Mouse (Mus musculus) heart, adult 11 months (tissue): Measurements from ENCODE around the gene BC034090.
"Not testable (repeated sequence)": the region's sequence is repeated elsewhere in the genome, so short reads cannot be mapped to it uniquely, and the experiment has no call there.

Source experiments
- DNase-seq: peaks from one replicate; pipeline ENCODE4 v3.0.0; 2022

Gene BC034090

DNA sequence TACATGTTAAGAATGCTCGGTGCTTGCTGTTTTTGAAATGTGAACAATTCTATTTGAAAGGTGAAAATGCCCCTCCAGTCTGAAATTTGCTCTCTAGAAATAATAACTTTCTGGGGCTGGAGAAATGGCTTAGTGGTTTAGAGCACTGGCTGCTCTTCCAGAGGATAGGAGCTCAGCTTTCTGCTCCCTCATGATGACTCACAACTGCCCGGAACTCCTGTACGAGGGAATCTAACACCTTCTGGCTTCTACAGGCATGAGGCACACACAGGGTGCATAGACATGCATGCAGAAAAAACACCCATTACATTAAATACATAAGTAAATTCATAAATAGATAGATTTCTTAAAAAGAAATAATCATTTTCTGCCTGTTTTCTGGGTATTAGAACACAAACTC, 60.1 kb downstream of the BC034090 start:
- no peak for DNase-seq

DNA sequence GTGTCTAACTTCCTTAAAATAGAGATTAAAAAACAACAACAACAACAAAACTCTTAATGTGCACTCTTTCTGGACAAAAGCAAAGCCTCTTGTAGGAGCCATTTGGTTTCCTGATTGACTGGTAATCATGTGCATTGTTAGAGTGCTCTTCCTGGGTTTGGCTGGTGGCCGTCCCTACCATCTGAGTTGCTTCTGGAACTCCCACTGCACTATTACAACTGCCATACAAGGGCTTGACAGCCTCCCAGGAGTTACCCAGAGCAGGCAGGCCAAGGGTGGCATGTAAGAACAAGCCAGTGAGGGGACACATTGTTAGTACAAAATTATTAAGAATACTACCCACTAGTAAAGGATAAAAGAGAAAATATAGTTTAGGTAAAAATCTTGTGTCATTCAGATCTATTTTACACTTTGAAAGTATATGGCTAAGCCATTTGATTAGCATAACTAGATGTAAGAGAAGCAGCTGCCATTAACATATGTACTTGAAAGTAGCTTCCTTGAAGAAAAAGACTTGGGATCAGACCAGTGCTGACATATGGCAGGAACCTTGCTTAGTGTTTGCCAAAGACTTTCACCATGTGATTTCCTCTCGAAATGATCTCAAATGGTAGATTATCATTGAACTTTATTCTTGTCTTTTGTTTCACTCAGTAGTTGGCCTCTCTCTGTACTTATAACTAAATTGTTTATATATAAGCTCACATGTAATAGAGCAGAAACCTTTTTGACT, 65.9 kb downstream of the BC034090 start:
- DNase-seq, result no peak

DNA sequence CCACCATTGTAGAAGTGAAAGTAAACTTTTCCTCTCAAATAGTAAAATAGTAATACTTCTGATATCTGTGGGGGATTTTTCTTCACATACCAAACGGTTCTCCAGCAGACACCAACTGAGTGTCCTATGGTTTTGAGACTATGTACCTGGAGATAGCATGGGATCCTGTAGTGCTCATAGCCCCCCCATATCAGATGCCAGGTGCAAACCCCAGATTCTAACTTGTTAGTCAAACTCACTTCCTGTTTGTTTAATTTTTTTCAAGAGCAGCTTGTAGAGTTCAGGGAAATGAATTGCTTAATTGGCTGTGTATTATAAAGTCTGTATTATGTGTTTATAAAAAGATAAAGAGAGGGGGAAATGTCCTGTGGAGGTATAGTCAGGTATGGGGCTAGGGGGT, 69.8 kb downstream of the BC034090 start:
- no peak for DNase-seq

DNA sequence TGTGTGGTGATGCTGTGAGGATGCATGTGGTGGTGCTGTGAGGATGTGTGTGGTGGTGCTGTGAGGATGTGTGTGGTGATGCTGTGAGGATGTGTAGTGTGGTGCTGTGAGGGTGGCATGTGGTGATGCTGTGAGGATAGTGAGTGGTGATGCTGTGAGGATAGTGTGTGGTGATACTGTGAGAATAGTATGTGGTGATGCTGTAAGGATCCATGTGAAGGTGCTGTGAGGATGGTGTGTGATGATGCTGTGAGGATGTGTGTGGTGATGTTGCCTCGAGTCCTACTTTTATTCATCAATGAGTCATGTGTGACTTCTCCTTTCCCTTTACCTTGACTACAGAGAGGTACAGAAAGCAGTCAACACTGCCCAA, 70.6 kb downstream of the BC034090 start:
- not testable (repeated sequence) for DNase-seq

DNA sequence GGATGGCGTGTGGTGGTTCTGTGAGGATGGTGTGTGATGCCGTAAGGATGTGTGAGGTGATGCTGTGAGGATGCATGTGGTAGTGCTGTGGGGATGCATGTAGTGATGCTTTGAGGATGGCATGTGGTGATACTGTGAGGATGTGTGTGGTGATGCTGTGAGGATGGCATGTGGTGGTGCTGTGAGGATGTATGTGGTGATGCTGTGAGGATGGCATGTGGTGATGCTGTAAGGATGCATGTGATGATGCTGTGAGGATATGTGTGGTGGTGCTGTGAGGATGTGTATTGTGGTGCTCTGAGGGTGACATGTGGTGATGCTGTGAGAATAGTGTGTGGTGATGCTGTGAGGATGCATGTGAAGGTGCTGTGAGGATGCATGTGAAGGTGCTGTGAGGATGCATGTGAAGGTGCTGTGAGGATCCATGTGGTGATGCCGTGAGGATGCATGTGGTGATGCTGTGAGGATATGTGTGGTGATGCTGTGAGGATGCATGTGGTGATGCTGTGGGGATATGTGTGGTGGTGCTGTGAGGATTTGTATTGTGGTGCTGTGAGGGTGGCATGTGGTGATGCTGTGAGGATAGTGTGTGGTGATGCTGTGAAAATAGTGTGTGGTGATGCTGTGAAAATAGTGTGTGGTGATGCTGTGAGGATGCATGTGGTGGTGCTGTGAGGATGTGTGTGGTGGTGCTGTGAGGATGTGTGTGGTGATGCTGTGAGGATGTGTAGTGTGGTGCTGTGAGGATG, 71.2 kb downstream of the BC034090 start:
- DNase-seq, result no peak

DNA sequence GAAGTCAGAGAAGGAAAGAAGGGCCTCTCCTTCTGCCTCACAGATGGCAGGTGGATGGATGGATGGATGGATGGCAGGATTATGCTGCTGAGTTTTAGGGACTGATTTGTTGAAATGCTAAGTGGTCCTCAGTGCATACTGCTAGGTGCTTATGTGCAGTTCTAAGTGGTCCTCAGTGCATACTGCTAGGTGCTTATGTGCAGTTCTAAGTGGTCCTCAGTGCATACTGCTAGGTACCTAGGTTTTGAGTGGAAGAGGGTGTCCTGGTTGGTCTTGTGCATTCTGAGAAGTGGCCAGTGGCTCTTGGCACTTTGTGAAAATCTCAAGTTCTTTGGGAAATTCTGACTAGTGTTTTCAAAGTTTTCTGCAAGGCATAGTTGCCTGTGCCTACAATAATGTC, 74.3 kb downstream of the BC034090 start:
- no peak for DNase-seq

DNA sequence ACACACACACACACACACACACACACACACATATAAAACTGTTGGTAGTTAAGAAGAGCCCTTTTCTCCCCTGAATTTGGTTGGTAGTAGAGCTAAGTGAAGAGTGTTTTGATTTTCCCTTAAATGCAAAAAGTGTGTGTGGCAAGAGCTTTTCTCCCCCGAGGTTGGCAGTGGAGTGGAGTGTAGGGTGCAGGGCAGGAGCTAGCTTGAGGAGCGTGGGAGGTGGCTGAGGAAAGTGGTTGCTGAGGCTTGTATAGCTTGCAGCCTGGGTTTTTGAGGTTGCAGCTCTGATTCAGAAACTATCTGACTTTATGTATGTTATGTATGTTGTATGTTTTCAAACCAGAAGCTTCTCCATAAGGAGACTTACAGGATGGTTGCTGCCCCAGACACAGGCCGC, 76.8 kb downstream of the BC034090 start:
- DNase-seq, result no peak
